Mouse (Mus musculus) stomach, adult 2 months (tissue): ENCODE results near the gene Mrpl32. TPM values are rescaled to one million over a fixed set of nuclear protein-coding genes. Genes with fewer than 3 reads are reported as not detected.

ENCODE experiments used
- polyA plus RNA-seq: library from polyadenylated mRNA; depleted of rRNA; stranded (reverse); fragments of >200 nt; gene quantifications from 2 replicates; pipeline ENCODE4 v1.2.3, GENCODE M21; 2012; rRNA removed

Gene Mrpl32
- 1.9 and 2.8 TPM in 2 replicates for polyA plus RNA-seq

GRCm38 (mm10) chr13:14612926-14613529, at the start of gene Mrpl32, which contains the start of gene Psma2:
Gene Mrpl32 (minus strand): TSS chr13:14613165.
Gene Psma2 (plus strand): TSS chr13:14613240.

DNA sequence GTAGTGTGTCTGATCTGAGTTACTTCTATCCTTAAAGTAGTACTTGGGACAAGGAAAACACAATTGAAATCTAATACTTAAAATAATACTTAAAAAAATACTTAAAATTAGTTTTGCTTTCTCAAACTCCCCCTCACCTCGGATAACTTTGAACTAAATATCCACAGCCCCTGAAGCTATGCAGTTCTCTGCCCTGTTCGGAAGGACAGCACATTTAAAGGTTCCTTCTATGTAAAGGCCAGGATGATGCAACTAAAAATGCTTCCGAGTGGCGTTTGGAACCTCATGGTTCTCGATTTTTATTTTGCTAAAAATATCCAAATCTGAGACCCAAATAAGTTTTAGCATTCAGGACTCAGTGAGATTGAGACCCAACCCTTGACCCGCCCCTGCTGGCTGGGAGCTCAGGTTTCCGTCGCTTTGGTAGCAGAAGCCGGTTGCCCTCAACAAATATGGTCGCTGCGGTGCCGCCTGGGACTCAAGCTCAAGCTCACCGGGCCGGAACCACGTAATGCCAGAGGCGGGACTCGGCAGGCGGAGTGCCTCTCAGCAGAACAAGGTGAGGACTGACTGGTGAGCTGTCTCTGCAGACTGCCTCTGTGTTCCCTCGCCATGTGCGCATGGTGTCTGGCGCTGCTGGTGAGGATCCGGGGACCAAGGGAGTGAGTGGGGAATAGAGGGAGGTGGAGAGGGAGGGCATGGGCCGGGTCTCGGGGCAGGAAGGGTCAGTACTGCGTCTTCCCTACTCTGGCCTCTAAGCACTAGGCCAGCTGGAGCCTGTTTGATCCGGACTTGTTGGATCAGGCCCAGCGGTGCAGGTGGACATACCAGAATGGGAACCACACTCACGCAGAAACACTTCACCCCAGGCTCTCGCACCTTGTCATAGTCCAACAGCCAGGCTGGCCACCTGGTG, 17.0 kb upstream of the Mrpl32 start, which contains the start of gene AW209491:
Gene AW209491 (plus strand): TSS at position 429 of the 916 bp plus-strand sequence.

Other genes starting within 250 kb of the Mrpl32 start
- 0.06 TPM in 1 of 2 replicates, not detected in the other for gene Hecw1, start 89.9 kb downstream of the Mrpl32 start, polyA plus RNA-seq
- 8.3 and 11.8 TPM in 2 replicates for gene Psma2, start 75 bp upstream of the Mrpl32 start, polyA plus RNA-seq
- gene AW209491, start 17.0 kb upstream of the Mrpl32 start, polyA plus RNA-seq, result 1.3 and 1.4 TPM in 2 replicates